Mouse (Mus musculus) neural tube, embryonic 15.5 days (tissue): ENCODE results near the gene Erbin. TPM values are rescaled to one million over a fixed set of nuclear protein-coding genes. Genes with fewer than 3 reads are reported as not detected.

ENCODE experiments used
- ATAC-seq: fragments of 200-750 bp; cut with Nextera tagmentation; 2 replicates; pipeline ENCODE4 v1.8.0; 2017; ENCODE audit warnings: mild to moderate bottlenecking, moderate TSS enrichment, moderate library complexity; ENCODE audit not compliant: low FRiP score
- H3K27ac ChIP-seq: fragments of 300-500 bp; sonication (generic); replicated peaks from 2 replicates; pipeline ENCODE4 v1.5.1; 2015; ENCODE audit warnings: mild to moderate bottlenecking, inconsistent platforms
- H3K27me3 ChIP-seq: fragments of 300-500 bp; sonication (generic); replicated peaks from 2 replicates; pipeline ENCODE4 v1.6.1; 2015; ENCODE audit warnings: inconsistent platforms
- H3K36me3 ChIP-seq: fragments of 300-500 bp; sonication (generic); 2 replicates; pipeline ENCODE4 v1.6.1; 2015; ENCODE audit warnings: inconsistent platforms
- H3K4me1 ChIP-seq: fragments of 300-500 bp; sonication (generic); 2 replicates; pipeline ENCODE4 v1.6.1; 2015; ENCODE audit warnings: inconsistent platforms
- H3K4me2 ChIP-seq: fragments of 300-500 bp; sonication (generic); 2 replicates; pipeline ENCODE4 v1.6.1; 2015; ENCODE audit warnings: inconsistent platforms, mild to moderate bottlenecking, moderate library complexity
- H3K4me3 ChIP-seq: fragments of 300-500 bp; sonication (generic); replicated peaks from 2 replicates; pipeline ENCODE4 v1.5.1; 2015; ENCODE audit warnings: mild to moderate bottlenecking, inconsistent platforms
- H3K9ac ChIP-seq: fragments of 300-500 bp; sonication (generic); replicated peaks from 2 replicates; pipeline ENCODE4 v1.6.1; 2015; ENCODE audit warnings: mild to moderate bottlenecking, inconsistent platforms
- H3K9me3 ChIP-seq: fragments of 300-500 bp; sonication (generic); replicated peaks from 2 replicates; pipeline ENCODE4 v1.6.1; 2016; ENCODE audit warnings: inconsistent platforms
- WGBS: fragments of 180-500 bp; shearing (Covaris S2); methylation state at CpG from one replicate; pipeline ENCODE4 v1.1.7; 2015; ENCODE audit warnings: mixed read lengths; 5-methylcytosine and 5-hydroxymethylcytosine counted together
- polyA plus RNA-seq: library from polyadenylated mRNA; unstranded; fragments of >200 nt; fragmentation: Nextera tagmentation; extraction: Ambion mirVana; gene quantifications from 2 replicates; pipeline ENCODE4 v1.2.1, GENCODE M21; 2015

Erbin gene
- polyA plus RNA-seq, 1 experiment from 2014 or later = 6.4 TPM

DNA sequence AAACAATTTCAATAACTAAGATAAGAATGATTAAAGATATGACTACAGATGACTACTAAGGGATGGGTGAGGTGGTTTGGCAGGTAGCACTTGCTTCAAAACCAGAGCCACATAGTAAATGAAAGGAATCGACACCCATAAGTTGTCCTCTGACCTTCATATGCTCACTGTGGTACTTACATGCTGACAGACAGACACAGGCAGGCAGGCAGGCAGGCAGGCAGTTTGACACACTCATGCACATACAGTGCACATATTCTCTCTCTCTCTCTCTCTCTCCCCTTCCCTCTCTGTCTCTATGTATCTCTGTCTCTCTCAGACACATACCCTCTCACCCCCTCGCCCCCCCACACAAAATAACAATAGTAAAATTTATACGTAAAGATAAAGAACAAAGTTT lies 10.4 kb downstream of the Erbin start:
- Histone ChIP-seq H3K36me3 (no peaks in the 10 kb centered on the region), H3K4me2 (no peak overlapping the region), H3K27ac (no peak overlapping the region), H3K4me3 (no peak overlapping the region), H3K9me3 (no peaks in the 10 kb centered on the region), H3K9ac (no peak overlapping the region), H3K27me3 (no peaks in the 10 kb centered on the region), H3K4me1 (0 out of 2 replicates have a peak, but pooled peaks cover 5% of the 10 kb centered on the region)
- 89% methylated on average over 3 of the region's 3 CpGs for WGBS
- no peak for ATAC-seq

DNA sequence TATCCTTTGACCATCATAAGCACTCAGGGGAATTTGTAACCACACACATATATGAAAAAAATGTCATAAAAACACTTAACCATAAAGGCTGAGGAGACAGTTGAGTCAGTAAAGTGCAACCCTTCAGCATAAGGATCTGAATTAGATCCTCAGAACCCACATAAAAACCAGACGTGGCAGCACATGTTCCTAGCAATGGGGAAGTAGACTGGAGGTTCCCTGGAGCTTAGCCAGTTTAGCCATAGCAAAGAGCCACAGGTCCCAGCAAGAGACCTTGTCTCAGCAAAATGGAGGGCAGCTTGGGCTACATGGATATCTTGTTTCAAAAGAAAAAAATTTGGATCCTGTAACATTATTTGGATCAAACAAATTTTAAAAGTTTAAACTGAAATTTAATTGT lies 20.3 kb downstream of the Erbin start:
- no peak overlapping the region for H3K9ac ChIP-seq
- no peak overlapping the region for H3K4me2 ChIP-seq
- H3K4me1 ChIP-seq = no peaks in the 10 kb centered on the region
- no peaks in the 10 kb centered on the region for H3K27me3 ChIP-seq
- no peaks in the 10 kb centered on the region for H3K9me3 ChIP-seq
- H3K27ac ChIP-seq = no peak overlapping the region
- 89% methylated on average over 1 of the region's 1 CpGs for WGBS
- no peak for ATAC-seq
- H3K4me3 ChIP-seq = no peak overlapping the region
- H3K36me3 ChIP-seq = 0 out of 2 replicates have a peak, but pooled peaks cover 3% of the 10 kb centered on the region

DNA sequence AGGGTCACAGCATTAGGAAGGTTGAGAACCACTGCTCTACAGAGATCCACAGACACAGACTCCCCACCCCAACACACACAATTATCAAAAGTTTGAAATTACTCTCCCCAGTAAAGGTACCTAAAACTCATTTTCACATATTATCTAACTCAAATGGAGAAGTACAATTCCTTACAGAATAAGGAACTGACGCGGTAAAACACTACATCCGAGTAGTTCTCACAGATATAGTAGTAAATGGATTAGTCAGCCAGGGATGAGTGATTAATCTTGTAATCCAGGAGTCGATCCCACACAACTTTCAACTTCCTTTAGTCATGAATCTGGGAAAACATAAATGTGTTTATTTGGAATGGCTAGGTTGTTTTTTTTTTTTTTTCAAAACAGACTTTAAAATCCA lies 22.7 kb downstream of the Erbin start:
- 95% methylated on average over 4 of the region's 4 CpGs for WGBS
- ATAC-seq = no peak
- 0 out of 2 replicates have a peak, but pooled peaks cover 3% of the 10 kb centered on the region for H3K36me3 ChIP-seq

DNA sequence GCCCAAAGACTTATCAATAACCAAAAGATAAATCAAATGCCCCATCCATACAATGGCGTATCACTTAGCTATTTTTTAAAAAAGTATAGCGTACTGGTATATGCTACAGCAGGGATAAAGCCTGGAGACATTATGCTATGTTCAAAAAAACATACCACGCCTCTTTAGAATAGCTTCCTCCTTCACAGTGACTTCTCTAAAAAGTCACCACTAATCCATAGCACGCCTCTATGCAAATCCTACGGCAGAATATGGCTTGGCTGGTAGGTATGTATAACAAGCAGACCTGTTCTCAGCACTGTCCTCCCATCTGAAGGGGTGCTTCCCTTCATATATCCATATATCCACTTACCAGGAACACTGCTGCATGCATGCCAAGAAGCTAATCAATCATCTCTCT lies 27.2 kb downstream of the Erbin start:
- Histone ChIP-seq H3K4me1 (peaks cover 10% of the 10 kb centered on the region), H3K4me2 (no peak overlapping the region), H3K36me3 (0 out of 2 replicates have a peak, but pooled peaks cover 3% of the 10 kb centered on the region), H3K27me3 (no peaks in the 10 kb centered on the region), H3K27ac (no peak overlapping the region), H3K9me3 (no peaks in the 10 kb centered on the region), H3K9ac (no peak overlapping the region), H3K4me3 (no peak overlapping the region)
- WGBS = 94% methylated on average over 5 of the region's 5 CpGs
- ATAC-seq = no peak

More for the DNA sequence above, 22.7 kb downstream of the Erbin start:
- no peaks in the 10 kb centered on the region for H3K27me3 ChIP-seq
- no peak overlapping the region for H3K27ac ChIP-seq
- H3K9ac ChIP-seq = no peak overlapping the region
- H3K9me3 ChIP-seq = no peaks in the 10 kb centered on the region
- H3K4me1 ChIP-seq = no peaks in the 10 kb centered on the region
- H3K4me2 ChIP-seq = no peak overlapping the region
- H3K4me3 ChIP-seq = no peak overlapping the region

DNA sequence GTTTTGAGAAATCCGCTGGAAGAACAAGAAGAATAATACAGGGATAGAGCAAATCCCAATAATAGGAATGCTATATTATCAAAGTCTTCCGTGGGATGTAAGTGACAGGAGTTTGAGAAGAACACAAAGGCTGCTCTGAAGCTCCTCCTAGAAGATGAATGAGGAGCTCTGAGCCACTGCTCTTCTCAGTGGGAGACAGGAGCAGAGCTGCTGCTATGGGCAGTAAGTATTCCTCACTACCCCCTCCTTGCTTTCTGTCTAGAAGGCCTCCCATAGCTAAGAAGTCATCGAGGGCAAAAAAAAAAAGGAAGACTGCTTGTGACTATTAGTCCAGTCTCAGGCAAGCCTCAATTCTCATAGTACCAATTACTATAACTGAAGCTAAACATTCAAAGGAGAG lies 30.3 kb downstream of the Erbin start:
- 45% methylated on average over 3 of the region's 3 CpGs for WGBS

DNA sequence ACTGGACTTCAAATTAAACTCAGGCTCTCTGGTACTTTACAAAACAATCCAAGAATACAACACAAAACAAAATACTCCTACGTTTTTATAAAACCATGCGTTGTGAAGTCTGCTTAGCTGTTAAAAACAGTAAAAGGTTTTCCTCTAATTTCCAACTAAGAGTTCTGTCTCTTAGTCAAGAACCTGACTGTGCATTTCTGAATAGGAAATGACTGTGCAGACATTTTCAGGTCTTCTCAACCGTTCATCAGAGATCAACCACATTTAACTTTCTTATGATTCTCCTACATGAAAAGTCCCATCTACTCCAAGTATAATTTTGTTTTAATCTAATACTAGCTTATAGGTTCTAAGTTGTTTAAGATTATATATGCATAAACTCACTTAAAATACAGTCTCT lies 33.8 kb downstream of the Erbin start:
- no peaks in the 10 kb centered on the region for H3K9me3 ChIP-seq
- H3K27me3 ChIP-seq = no peaks in the 10 kb centered on the region
- no peak overlapping the region for H3K4me3 ChIP-seq
- H3K27ac ChIP-seq = no peak overlapping the region
- WGBS = 92% methylated on average over 3 of the region's 3 CpGs
- H3K9ac ChIP-seq = no peak overlapping the region
- no peak for ATAC-seq
- H3K4me2 ChIP-seq = no peak overlapping the region
- H3K4me1 ChIP-seq = peaks cover 10% of the 10 kb centered on the region
- no peaks in the 10 kb centered on the region for H3K36me3 ChIP-seq

More for the DNA sequence above, 30.3 kb downstream of the Erbin start:
- no peak overlapping the region for H3K27ac ChIP-seq
- H3K4me2 ChIP-seq = no peak overlapping the region
- no peak for ATAC-seq
- H3K9me3 ChIP-seq = no peaks in the 10 kb centered on the region
- H3K36me3 ChIP-seq = no peaks in the 10 kb centered on the region
- H3K4me3 ChIP-seq = no peak overlapping the region
- no peaks in the 10 kb centered on the region for H3K27me3 ChIP-seq
- H3K4me1 ChIP-seq = peaks cover 10% of the 10 kb centered on the region
- no peak overlapping the region for H3K9ac ChIP-seq

DNA sequence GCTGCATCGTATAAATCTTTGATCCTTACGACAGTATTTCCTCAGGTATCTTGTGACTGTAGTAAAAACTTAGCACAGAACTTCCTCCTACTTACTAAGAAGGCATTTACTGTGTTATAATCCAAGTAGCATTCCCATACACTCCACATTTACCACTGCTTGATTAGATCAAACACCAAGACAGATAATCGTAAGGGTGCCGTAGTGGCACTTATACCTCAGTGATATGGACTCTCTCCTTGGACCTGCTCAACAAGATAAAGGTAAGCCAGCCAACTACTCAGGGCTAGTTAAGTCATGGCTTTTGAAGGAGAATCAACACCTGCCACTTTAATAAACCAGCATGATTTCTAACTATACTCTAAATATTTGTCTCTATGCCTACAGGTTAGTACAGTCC lies 39.1 kb downstream of the Erbin start:
- Histone ChIP-seq H3K9ac (no peak overlapping the region), H3K9me3 (no peaks in the 10 kb centered on the region), H3K27me3 (no peaks in the 10 kb centered on the region), H3K36me3 (no peaks in the 10 kb centered on the region), H3K4me1 (no peaks in the 10 kb centered on the region), H3K4me3 (no peak overlapping the region), H3K4me2 (no peak overlapping the region), H3K27ac (no peak overlapping the region)
- 89% methylated on average over 4 of the region's 4 CpGs for WGBS
- no peak for ATAC-seq

DNA sequence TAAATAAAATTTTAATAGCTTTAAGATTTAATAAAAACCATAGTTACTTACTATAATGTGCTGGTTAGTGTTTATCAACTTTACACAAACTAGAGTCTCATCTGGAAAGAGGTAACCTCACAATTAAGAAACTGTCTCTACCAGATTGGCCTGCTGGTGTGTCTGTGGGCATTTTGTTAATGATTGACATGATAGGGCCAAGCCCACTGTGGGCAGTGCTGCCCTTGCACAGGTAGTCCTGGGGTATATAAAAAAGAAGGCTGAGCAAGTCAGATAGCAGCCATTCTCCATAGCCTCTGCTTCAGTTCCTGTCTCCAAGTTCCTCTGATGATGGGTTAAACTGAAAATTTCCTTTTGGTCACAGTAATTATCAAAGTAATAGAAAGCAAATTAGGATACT lies 43.6 kb downstream of the Erbin start:
- Histone ChIP-seq H3K27me3 (no peaks in the 10 kb centered on the region), H3K4me1 (no peaks in the 10 kb centered on the region), H3K9ac (no peak overlapping the region), H3K4me3 (no peak overlapping the region), H3K4me2 (no peak overlapping the region), H3K27ac (no peak overlapping the region), H3K9me3 (no peaks in the 10 kb centered on the region), H3K36me3 (no peaks in the 10 kb centered on the region)
- ATAC-seq = no peak

DNA sequence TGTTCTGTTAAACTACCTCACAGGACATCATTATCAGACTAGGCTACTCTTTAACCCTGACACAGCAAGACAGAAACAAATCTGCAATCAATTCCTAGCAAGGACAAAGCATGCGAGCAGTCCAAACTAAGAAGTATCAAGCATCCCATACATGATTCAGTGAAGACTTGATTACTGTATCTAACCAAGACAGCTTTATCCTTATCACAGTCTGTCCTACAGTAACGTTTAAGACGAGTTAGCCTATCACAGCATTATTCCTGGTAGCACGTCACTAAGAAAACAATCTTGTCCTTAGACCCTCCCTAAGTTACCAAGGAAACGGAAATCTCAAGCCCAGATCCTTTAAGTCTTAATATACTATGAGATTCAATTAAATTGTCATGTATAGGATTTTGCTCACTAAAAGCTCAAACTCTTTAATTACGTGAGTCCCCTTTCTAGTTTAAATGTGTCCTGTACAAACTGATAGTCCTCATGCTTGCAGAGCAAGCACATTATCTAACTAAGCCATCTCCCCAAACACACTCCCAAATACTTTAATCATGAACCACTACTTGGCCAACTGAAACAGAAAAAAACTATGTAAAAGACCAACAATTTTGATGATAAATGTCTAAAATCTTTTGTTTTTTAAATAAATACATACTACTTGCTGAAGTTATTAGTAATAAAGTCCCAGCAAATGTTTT lies 44.3 kb downstream of the Erbin start:
- WGBS = 86% methylated on average over 6 of the region's 6 CpGs
- H3K4me3 ChIP-seq = no peak overlapping the region
- H3K4me1 ChIP-seq = no peaks in the 10 kb centered on the region
- H3K27ac ChIP-seq = no peak overlapping the region
- no peaks in the 10 kb centered on the region for H3K27me3 ChIP-seq
- ATAC-seq = no peak
- no peaks in the 10 kb centered on the region for H3K36me3 ChIP-seq
- H3K4me2 ChIP-seq = no peak overlapping the region
- H3K9ac ChIP-seq = no peak overlapping the region
- H3K9me3 ChIP-seq = no peaks in the 10 kb centered on the region

DNA sequence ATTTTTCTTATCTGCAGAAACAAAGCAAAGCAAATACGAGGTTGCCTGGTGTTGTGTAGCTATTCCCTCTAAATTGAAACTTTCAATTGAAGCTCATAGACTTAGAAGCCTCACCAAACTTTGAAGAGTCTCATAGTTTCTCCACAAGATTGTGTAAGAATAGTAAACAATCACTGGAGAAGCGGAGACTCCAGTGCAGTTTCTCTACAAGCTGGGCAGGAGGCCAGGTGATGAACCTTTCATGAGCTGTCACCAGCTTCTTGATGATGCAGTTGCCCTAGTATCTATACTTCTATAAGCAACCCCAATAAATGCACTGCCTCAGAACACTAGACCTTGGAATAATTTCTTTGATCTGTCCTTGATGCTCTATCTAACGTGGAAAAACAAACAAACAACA lies 49.5 kb downstream of the Erbin start:
- H3K9me3 ChIP-seq = no peaks in the 10 kb centered on the region
- no peak overlapping the region for H3K4me3 ChIP-seq
- no peaks in the 10 kb centered on the region for H3K27me3 ChIP-seq
- 76% methylated on average over 3 of the region's 3 CpGs for WGBS
- H3K4me2 ChIP-seq = no peak overlapping the region
- no peak overlapping the region for H3K9ac ChIP-seq
- H3K36me3 ChIP-seq = peaks cover 6% of the 10 kb centered on the region; the same call in 1 of the 2 replicates
- ATAC-seq = no peak
- no peaks in the 10 kb centered on the region for H3K4me1 ChIP-seq
- no peak overlapping the region for H3K27ac ChIP-seq

DNA sequence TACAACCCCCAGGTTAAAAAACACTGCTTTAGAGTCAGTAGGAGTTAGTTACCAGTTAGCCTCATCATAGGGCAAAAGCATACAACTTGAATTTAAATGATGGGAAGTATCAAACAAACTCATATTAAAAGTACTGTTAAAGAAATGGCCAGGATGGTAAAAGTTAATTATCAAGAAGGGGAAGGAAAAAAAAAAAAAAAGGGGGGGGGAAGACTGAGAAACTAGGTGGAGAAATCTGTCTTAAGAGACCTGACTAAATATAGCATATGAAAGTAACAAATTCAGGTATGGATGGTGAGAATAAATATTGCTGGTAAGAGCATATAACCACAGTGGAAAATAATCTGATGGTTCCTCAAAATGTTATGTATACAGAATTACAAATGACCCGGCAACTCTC lies 50.2 kb downstream of the Erbin start:
- H3K4me3 ChIP-seq = no peak overlapping the region
- no peak overlapping the region for H3K9ac ChIP-seq
- H3K27ac ChIP-seq = no peak overlapping the region
- WGBS = 98% methylated on average over 1 of the region's 1 CpGs
- no peak overlapping the region for H3K4me2 ChIP-seq
- H3K27me3 ChIP-seq = no peaks in the 10 kb centered on the region
- H3K36me3 ChIP-seq = peaks cover 7% of the 10 kb centered on the region; the same call in 1 of the 2 replicates
- no peaks in the 10 kb centered on the region for H3K9me3 ChIP-seq
- ATAC-seq = no peak
- no peaks in the 10 kb centered on the region for H3K4me1 ChIP-seq

DNA sequence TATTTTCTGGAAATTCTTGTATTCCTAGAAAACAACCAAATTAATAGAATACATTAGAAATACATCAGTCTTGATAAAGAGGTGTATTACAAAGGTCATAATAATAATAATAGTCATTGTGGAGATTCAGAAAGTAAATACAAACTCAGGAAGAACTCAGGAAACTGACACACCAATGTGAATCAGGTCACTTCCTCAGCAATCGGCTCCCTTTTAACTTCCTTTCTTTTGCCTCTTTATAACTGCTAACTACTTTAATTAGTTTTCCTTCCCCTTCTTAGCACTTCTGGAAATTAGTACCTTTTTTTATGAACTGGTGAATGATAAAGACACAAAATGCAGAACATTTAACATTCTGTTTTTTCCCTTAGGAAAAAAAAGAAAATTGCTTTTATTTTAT lies 51.4 kb downstream of the Erbin start:
- no peak for ATAC-seq
- Histone ChIP-seq H3K36me3 (peaks cover 7% of the 10 kb centered on the region; the same call in 1 of the 2 replicates), H3K27me3 (no peaks in the 10 kb centered on the region), H3K9me3 (no peaks in the 10 kb centered on the region), H3K27ac (no peak overlapping the region), H3K4me3 (no peak overlapping the region), H3K4me1 (no peaks in the 10 kb centered on the region), H3K4me2 (no peak overlapping the region), H3K9ac (no peak overlapping the region)
- WGBS = 77% methylated on average over 1 of the region's 1 CpGs
